Mouse (Mus musculus) MEL (cell line): ENCODE results near the gene Osbpl3. TPM values are rescaled to one million over a fixed set of nuclear protein-coding genes. Genes with fewer than 3 reads are reported as not detected.
A peak's percentile ranks its signal among the peaks of the same experiment; 100 is the strongest.

Source experiments
- DNase-seq: peaks from one replicate; pipeline ENCODE4 v3.0.0; 2011; ENCODE audit warnings: low read depth, low spot score
- H3K27ac ChIP-seq: 2 replicates; pipeline ENCODE4 v1.5.1; 2012; ENCODE audit warnings: low read depth, mild to moderate bottlenecking, control low read depth, low read length, moderate library complexity; ENCODE audit not compliant: control insufficient read depth
- H3K27me3 ChIP-seq, 2 experiments: fragments of 150-350 bp in 1 of 2; sonication (generic) in 1 of 2; 2 replicates each; pipeline ENCODE4 v1.6.1; 2012; ENCODE audit warnings: low read length in 2 of 2, mild to moderate bottlenecking in 2 of 2, improper control_type of control experiment in 1 of 2, moderate library complexity in 1 of 2; ENCODE audit not compliant: insufficient read depth in 2 of 2, control insufficient read depth in 1 of 2
- H3K36me3 ChIP-seq, 2 experiments: 2 replicates each; pipeline ENCODE4 v1.6.1; 2012 to 2014; ENCODE audit warnings: low read length in 2 of 2, improper control_type of control experiment in 1 of 2, inconsistent platforms in 1 of 2, mild to moderate bottlenecking in 1 of 2; ENCODE audit not compliant: insufficient read depth in 2 of 2, control insufficient read depth in 1 of 2
- H3K4me1 ChIP-seq, 2 experiments: fragments of 150-350 bp in 1 of 2; sonication (generic) in 1 of 2; 2 replicates each; pipeline ENCODE4 v1.6.1; 2012; ENCODE audit warnings: low read length in 2 of 2, improper control_type of control experiment in 1 of 2, mild to moderate bottlenecking in 1 of 2; ENCODE audit not compliant: insufficient read depth in 2 of 2, control insufficient read depth in 1 of 2
- H3K4me3 ChIP-seq, 2 experiments: fragments of 150-350 bp in 1 of 2; sonication (generic) in 1 of 2; 2 replicates each; pipeline ENCODE4 v1.5.1; 2012; ENCODE audit warnings: low read depth in 2 of 2, low read length in 2 of 2, mild to moderate bottlenecking in 2 of 2, moderate library complexity in 2 of 2, control low read depth in 1 of 2, improper control_type of control experiment in 1 of 2; ENCODE audit not compliant: control insufficient read depth in 1 of 2, insufficient read depth in 1 of 2
- H3K79me2 ChIP-seq: 2 replicates; pipeline ENCODE4 v1.6.1; 2012; ENCODE audit warnings: mild to moderate bottlenecking, low read length, moderate library complexity; ENCODE audit not compliant: control insufficient read depth, poor library complexity, insufficient read depth
- H3K9ac ChIP-seq: 2 replicates; pipeline ENCODE4 v1.6.1; 2012; ENCODE audit warnings: low read depth, mild to moderate bottlenecking, control low read depth, low read length, moderate library complexity; ENCODE audit not compliant: control insufficient read depth, poor library complexity, severe bottlenecking
- H3K9me3 ChIP-seq: fragments of 150-350 bp; sonication (generic); replicated peaks from 2 replicates; pipeline ENCODE4 v1.6.1; 2012; ENCODE audit warnings: mild to moderate bottlenecking, low read length, improper control_type of control experiment, moderate library complexity; ENCODE audit not compliant: insufficient read depth
- CHD1 ChIP-seq: IDR thresholded peaks from 2 replicates; pipeline ENCODE4 v1.6.1; 2012; ENCODE audit warnings: low read depth, mild to moderate bottlenecking, inconsistent platforms, low read length, improper control_type of control experiment
- CTCF ChIP-seq, 3 experiments: IDR thresholded peaks in 2 of 3; conservative IDR thresholded peaks in 1 of 3; 2 replicates each; pipeline ENCODE4 v1.5.1; 2011 to 2012; ENCODE audit warnings: low read length in 3 of 3, low read depth in 2 of 3, mild to moderate bottlenecking in 2 of 3, improper control_type of control experiment in 1 of 3, inconsistent platforms in 1 of 3, mixed read lengths in 1 of 3, moderate library complexity in 1 of 3; ENCODE audit not compliant: control insufficient read depth in 1 of 3, insufficient read depth in 1 of 3, poor library complexity in 1 of 3, severe bottlenecking in 1 of 3
- KAT2A ChIP-seq: conservative IDR thresholded peaks from 2 replicates; pipeline ENCODE4 v1.6.1; 2012; ENCODE audit warnings: low read depth, low read length, improper control_type of control experiment, inconsistent platforms
- MAFK ChIP-seq: IDR thresholded peaks from 2 replicates; pipeline ENCODE4 v1.6.1; 2011; ENCODE audit warnings: low read depth, mild to moderate bottlenecking, low read length, improper control_type of control experiment, borderline replicate concordance
- MAZ ChIP-seq: IDR thresholded peaks from 2 replicates; pipeline ENCODE4 v1.6.1; 2012; ENCODE audit warnings: low read depth, mild to moderate bottlenecking, inconsistent platforms, low read length, improper control_type of control experiment
- MYB ChIP-seq: IDR thresholded peaks from 2 replicates; pipeline ENCODE4 v1.6.1; 2011; ENCODE audit warnings: mild to moderate bottlenecking, low read depth, low read length, improper control_type of control experiment
- MYC ChIP-seq: IDR thresholded peaks from 2 replicates; pipeline ENCODE4 v1.6.1; 2011; ENCODE audit warnings: low read depth, mild to moderate bottlenecking, low read length, improper control_type of control experiment, moderate library complexity
- NELFE ChIP-seq: IDR thresholded peaks from 2 replicates; pipeline ENCODE4 v1.6.1; 2011; ENCODE audit warnings: low read depth, low read length, improper control_type of control experiment
- POLR2AphosphoS2 ChIP-seq: IDR thresholded peaks from 2 replicates; pipeline ENCODE4 v1.6.1; 2011; ENCODE audit warnings: low read length, improper control_type of control experiment
- POLR2AphosphoS5 ChIP-seq: IDR thresholded peaks from 2 replicates; pipeline ENCODE4 v1.6.1; 2012; ENCODE audit warnings: low read depth, borderline replicate concordance, mild to moderate bottlenecking, inconsistent platforms, low read length, moderate library complexity, mixed read lengths
- RAD21 ChIP-seq: IDR thresholded peaks from 2 replicates; pipeline ENCODE4 v1.6.1; 2011; ENCODE audit warnings: mild to moderate bottlenecking, low read depth, low read length, improper control_type of control experiment
- USF1 ChIP-seq: IDR thresholded peaks from 2 replicates; pipeline ENCODE4 v1.6.1; 2014; ENCODE audit warnings: low read depth, mild to moderate bottlenecking, inconsistent platforms, low read length, improper control_type of control experiment, moderate library complexity
- USF2 ChIP-seq, 2 experiments: IDR thresholded peaks; 2 replicates each; pipeline ENCODE4 v1.6.1; 2011 to 2012; ENCODE audit warnings: improper control_type of control experiment in 2 of 2, low read length in 2 of 2, borderline replicate concordance in 1 of 2, inconsistent platforms in 1 of 2, low read depth in 1 of 2, mild to moderate bottlenecking in 1 of 2; ENCODE audit not compliant: insufficient read depth in 1 of 2
- ZC3H11A ChIP-seq: IDR thresholded peaks from 2 replicates; pipeline ENCODE4 v1.6.1; 2012; ENCODE audit warnings: low read depth, mild to moderate bottlenecking, inconsistent platforms, low read length, improper control_type of control experiment
- ZKSCAN1 ChIP-seq: IDR thresholded peaks from 2 replicates; pipeline ENCODE4 v1.6.1; 2012; ENCODE audit warnings: low read depth, mild to moderate bottlenecking, inconsistent platforms, low read length, improper control_type of control experiment, moderate library complexity
- ZMIZ1 ChIP-seq: IDR thresholded peaks from 2 replicates; pipeline ENCODE4 v1.6.1; 2012; ENCODE audit warnings: low read depth, mild to moderate bottlenecking, inconsistent platforms, low read length, improper control_type of control experiment, moderate library complexity
- ZNF384 ChIP-seq: IDR thresholded peaks from 2 replicates; pipeline ENCODE4 v1.6.1; 2012; ENCODE audit warnings: low read depth, mild to moderate bottlenecking, inconsistent platforms, low read length, improper control_type of control experiment
- polyA plus RNA-seq, 2 experiments: library from polyadenylated mRNA; stranded (reverse) in 1 of 2; unstranded in 1 of 2; fragments of >175 nt in 1 of 2; fragments of >200 nt in 1 of 2; gene quantifications; 2 replicates each; pipeline versions ENCODE4 v1.2.1 to v1.2.4; 2012; ENCODE audit warnings: low replicate concordance in 2 of 2, low read depth in 1 of 2; ENCODE audit not compliant: insufficient read length in 2 of 2, insufficient read depth in 1 of 2, missing spikeins in 1 of 2
- total RNA-seq: library from RNA; depleted of rRNA; stranded (reverse); fragments of 300-350 nt; gene quantifications from 2 replicates; pipeline ENCODE4 v1.2.3, GENCODE M21; 2012

Osbpl3 gene
- total and polyA plus RNA-seq, 3 experiments: 4.9 to 5.6 TPM; not detected in 1

- no peaks in the 10 kb centered on the region for H3K9me3 ChIP-seq
- H3K27ac ChIP-seq: no peak overlapping the region
- DNase-seq: no peak
- peaks cover 0 to 16% of the 10 kb centered on the region in 2 experiments; a peak in 2 of 4 replicates for H3K36me3 ChIP-seq
- peaks cover 12 to 17% of the 10 kb centered on the region in 2 experiments for H3K4me1 ChIP-seq
- TF ChIP-seq KAT2A (no peak), ZC3H11A (no peak), NELFE (no peak), CTCF (IDR thresholded peaks at IDR 0.05 in 2 of 3, conservative IDR thresholded peaks at IDR 0.05 in 1 of 3; ENCODE audit: control insufficient read depth in 1 of 3, insufficient read depth in 1 of 3, low read depth in 2 of 3, low read length in 3 of 3, poor library complexity in 1 of 3, severe bottlenecking in 1 of 3) (no peak)
- no peaks in the 10 kb centered on the region for H3K79me2 ChIP-seq
- no peak overlapping the region for H3K4me3 ChIP-seq
- H3K27me3 ChIP-seq: no peaks in the 10 kb centered on the region
- H3K9ac ChIP-seq: no peak overlapping the region
These were observed 73.3 kb downstream of the Osbpl3 start for GRCm38 (mm10) chr6:50382711-50383110.

GRCm38 (mm10) chr6:50382196-50382595 is 73.8 kb downstream of the Osbpl3 start:
- TF ChIP-seq CHD1 (no peak), USF1 (no peak), MYC (no peak), POLR2AphosphoS2 (no peak), ZNF384 (no peak; the same call in 1 of the 2 replicates), RAD21 (no peak), ZKSCAN1 (no peak), POLR2AphosphoS5 (no peak), MYB (no peak), USF2 (IDR thresholded peaks at IDR 0.05; ENCODE audit: borderline replicate concordance in 1 of 2, insufficient read depth in 1 of 2, low read depth in 1 of 2, low read length in 2 of 2) (no peak), KAT2A (no peak), ZMIZ1 (no peak), MAZ (no peak), MAFK (no peak)
- no peak for DNase-seq
- H3K27me3 ChIP-seq: no peaks in the 10 kb centered on the region
- no peak overlapping the region for H3K9ac ChIP-seq
- H3K79me2 ChIP-seq: no peaks in the 10 kb centered on the region
- peak overlapping the region; percentile 61 to 73 for H3K4me3 ChIP-seq
- H3K9me3 ChIP-seq: no peaks in the 10 kb centered on the region
- H3K36me3 ChIP-seq: peaks cover 0 to 16% of the 10 kb centered on the region in 2 experiments; a peak in 2 of 4 replicates
- peaks cover 16 to 17% of the 10 kb centered on the region in 2 experiments for H3K4me1 ChIP-seq
- peak overlapping the region; percentile 64 for H3K27ac ChIP-seq
